Mouse (Mus musculus) brain, embryonic 14.5 days (tissue): ENCODE data around the gene Cpne9.

Source experiments
- CTCF ChIP-seq: fragments of 200-500 bp; IDR thresholded peaks from 2 replicates; pipeline ENCODE4 v1.5.1; 2012; ENCODE audit warnings: inconsistent platforms, mild to moderate bottlenecking, moderate library complexity, borderline replicate concordance; ENCODE audit not compliant: insufficient read depth, insufficient read length; ENCODE audit errors: extremely low read depth
- POLR2A ChIP-seq: fragments of 200-500 bp; IDR thresholded peaks from 2 replicates; pipeline ENCODE4 v1.6.1; 2012; ENCODE audit warnings: mild to moderate bottlenecking, inconsistent platforms, borderline replicate concordance; ENCODE audit not compliant: poor library complexity, insufficient read depth, insufficient read length, severe bottlenecking; ENCODE audit errors: extremely low read depth

- no peak for TF ChIP-seq POLR2A
- no peak for TF ChIP-seq CTCF
Measured at GRCm38 (mm10) chr6:113264429-113264828, 17.7 kb upstream of the Cpne9 start.
